Mouse (Mus musculus) stomach, postnatal 0 days (tissue): ENCODE data around the gene Fblim1.

Experiments
- CTCF ChIP-seq: IDR thresholded peaks from 2 replicates; pipeline ENCODE4 v1.5.1; 2016; ENCODE audit warnings: antibody characterized with exemption, low read depth, mild to moderate bottlenecking, moderate library complexity
- EP300 ChIP-seq: optimal IDR thresholded peaks from 2 replicates; pipeline ENCODE3; 2016; ENCODE audit warnings: antibody characterized with exemption

GRCm38 (mm10) chr4:141617863-141618564 lies 12.1 kb upstream of the Fblim1 start:
- TF ChIP-seq CTCF (no peak), EP300 (no peak)
